8 mouse cellular contexts compared by ENCODE assay signal in the genomic region with DNA sequence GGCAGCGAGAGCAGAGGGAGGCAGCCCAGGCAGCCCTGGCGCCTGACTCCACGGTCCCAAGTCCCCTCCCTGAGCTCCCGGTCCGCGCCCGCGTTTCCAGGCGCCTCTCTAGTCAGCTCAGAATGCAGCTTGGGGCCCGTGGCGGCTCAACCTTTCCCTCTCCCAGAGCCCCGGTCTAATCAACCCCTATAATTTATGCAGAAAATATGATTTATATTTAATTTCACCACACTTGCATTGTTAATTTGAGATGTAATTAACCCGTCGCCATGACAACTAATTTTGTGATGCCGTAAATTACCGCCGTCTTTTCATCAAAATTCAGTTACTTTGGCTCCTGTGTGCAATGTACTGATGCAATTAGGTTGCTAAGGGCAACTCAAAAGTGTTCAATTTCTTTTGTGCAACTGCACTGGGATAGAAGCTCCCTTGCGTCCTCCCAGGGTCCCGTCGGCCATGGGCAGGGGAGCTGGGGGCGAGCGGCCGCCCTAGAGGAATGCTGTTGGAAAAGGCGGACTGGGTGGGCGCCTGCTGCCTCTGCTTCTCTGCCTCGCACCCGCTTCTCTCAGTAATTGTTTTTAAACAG. TPM values are rescaled to one million over a fixed set of nuclear protein-coding genes. Genes with fewer than 3 reads are reported as not detected.
A peak's percentile ranks its signal among the peaks of the same experiment; 100 is the strongest.
DNase-seq lines count a peak whose midpoint lies in the region; ATAC-seq and TF ChIP-seq lines count a peak whose summit lies in the region.

No protein-coding gene starts in this region.

- no peak for TF ChIP-seq POLR2A in heart, adult 2 months (IDR thresholded peaks at IDR 0.05; ENCODE audit: insufficient read depth, low read depth, low read length)
- no peak for TF ChIP-seq POLR2A in testis, adult 2 months (IDR thresholded peaks at IDR 0.05; ENCODE audit: control insufficient read depth, low read depth, low read length)

- peak overlapping the region; percentile 65 for H3K4me2 ChIP-seq in heart, embryonic 11.5 days
- H3K4me2 ChIP-seq in limb, embryonic 13.5 days (replicated peaks): peak overlapping the region; percentile 65

- peak overlapping the region; percentile 50; the same call in 1 of the 2 replicates for H3K9ac ChIP-seq in heart, embryonic 11.5 days (ENCODE audit: low read depth, low read length)
- H3K9ac ChIP-seq in heart, adult 2 months (ENCODE audit: low read depth, low read length): no peak overlapping the region
- peak overlapping the region; percentile 45; the same call in 1 of the 2 replicates for H3K9ac ChIP-seq in limb, embryonic 13.5 days

- peaks cover 18% of the 10 kb centered on the region for H3K27me3 ChIP-seq in heart, embryonic 11.5 days (ENCODE audit: control insufficient read depth, insufficient read depth, low read length)
- H3K27me3 ChIP-seq in heart, adult 2 months (ENCODE audit: control insufficient read depth, insufficient read depth, low read length): no peaks in the 10 kb centered on the region
- H3K27me3 ChIP-seq in testis, adult 2 months (ENCODE audit: control insufficient read depth, insufficient read depth, low read length): no peaks in the 10 kb centered on the region; the same call in 1 of the 2 replicates
- peaks cover 86% of the 10 kb centered on the region for H3K27me3 ChIP-seq in limb, embryonic 13.5 days

- no peaks in the 10 kb centered on the region for H3K79me2 ChIP-seq in heart, adult 2 months (replicated peaks; ENCODE audit: control insufficient read depth, insufficient read depth, low read length)

- no peak overlapping the region for H3K27ac ChIP-seq in heart, embryonic 11.5 days (ENCODE audit: low read depth, low read length)
- no peak overlapping the region for H3K27ac ChIP-seq in heart, adult 2 months
- no peak overlapping the region for H3K27ac ChIP-seq in testis, adult 2 months (ENCODE audit: control insufficient read depth, insufficient read depth, low read depth, low read length)
- H3K27ac ChIP-seq in limb, embryonic 13.5 days: no peak overlapping the region

- peak overlapping the region; percentile 34 for H3K4me3 ChIP-seq in heart, embryonic 11.5 days (ENCODE audit: low read depth, low read length)
- no peak overlapping the region for H3K4me3 ChIP-seq in heart, adult 2 months
- H3K4me3 ChIP-seq in testis, adult 2 months (ENCODE audit: control insufficient read depth, low read depth, low read length): peak overlapping the region; percentile 37
- H3K4me3 ChIP-seq in limb, embryonic 13.5 days: peak overlapping the region; percentile 36

- intact Hi-C loops in heart, adult 2 months (cut with DNase I): no loop called here

- 4% methylated on average over 27 of the region's 27 CpGs for WGBS in heart, embryonic 11.5 days (ENCODE audit: insufficient replicate concordance)
- 43% methylated on average over 27 of the region's 27 CpGs for whole genome bisulfite sequencing in heart, adult 2 months
- 2% methylated on average over 27 of the region's 27 CpGs for WGBS in limb, embryonic 13.5 days

- 0 out of 2 replicates have a peak, but pooled peaks have one; percentile 44 for ATAC-seq in heart, embryonic 11.5 days (replicated peaks; ENCODE audit: insufficient number of reproducible peaks, low FRiP score, low TSS enrichment)
- peak; percentile 35; the same call in 1 of the 2 replicates for ATAC-seq in limb, embryonic 13.5 days (ENCODE audit: low FRiP score, low read depth)
- no peak for ATAC-seq in CD4-positive, CD25-positive, alpha-beta regulatory T cell, adult 4 months

- no peak for TF ChIP-seq EP300 in heart, adult 2 months (IDR thresholded peaks at IDR 0.05; ENCODE audit: insufficient read depth, low read depth, low read length)

- TF ChIP-seq CTCF in heart, adult 2 months (IDR thresholded peaks at IDR 0.05): no peak
- no peak for TF ChIP-seq CTCF in testis, adult 2 months (IDR thresholded peaks at IDR 0.05; ENCODE audit: control insufficient read depth, insufficient read depth, insufficient replicate concordance, low read depth, low read length)

- no peak for DNase-seq in heart, adult 2 months
- no peak for DNase-seq in testis, postnatal 10 days (ENCODE audit: low spot score)
- no peak for DNase-seq in B cell, adult 2 months
- DNase-seq in thymus, postnatal 4 days: no peak

- H3K9me3 ChIP-seq in heart, embryonic 11.5 days (replicated peaks; ENCODE audit: control insufficient read depth, low read length): no peaks in the 10 kb centered on the region
- no peaks in the 10 kb centered on the region for H3K9me3 ChIP-seq in limb, embryonic 13.5 days

- peaks cover 35% of the 10 kb centered on the region for H3K4me1 ChIP-seq in heart, embryonic 11.5 days (ENCODE audit: control insufficient read depth, insufficient read depth, low read length)
- peaks cover 12% of the 10 kb centered on the region for H3K4me1 ChIP-seq in heart, adult 2 months (ENCODE audit: control insufficient read depth, insufficient read depth, low read length)
- peaks cover 2% of the 10 kb centered on the region for H3K4me1 ChIP-seq in testis, adult 2 months (ENCODE audit: control insufficient read depth, insufficient read depth, low read length)
- peaks cover 22% of the 10 kb centered on the region for H3K4me1 ChIP-seq in limb, embryonic 13.5 days

- H3K36me3 ChIP-seq in heart, embryonic 11.5 days (ENCODE audit: control insufficient read depth, insufficient read depth, low read length): no peaks in the 10 kb centered on the region
- H3K36me3 ChIP-seq in heart, adult 2 months (ENCODE audit: control insufficient read depth, insufficient read depth, low read length): no peaks in the 10 kb centered on the region
- H3K36me3 ChIP-seq in testis, adult 2 months (ENCODE audit: control insufficient read depth, insufficient read depth, low read length): no peaks in the 10 kb centered on the region
- no peaks in the 10 kb centered on the region for H3K36me3 ChIP-seq in limb, embryonic 13.5 days

RNA-seq across cellular contexts. Expression of a gene that starts 55.8 kb away (rescaled TPM):
- polyA plus RNA-seq in heart, embryonic 11.5 days (2014; fragmentation: Nextera tagmentation; extraction: Ambion mirVana): 15.1 and 19.9 TPM in 2 replicates
- 10 to 100 TPM; 42.5 to 47.0 TPM for total RNA-seq in heart, adult 2 months (2021)
- 21.2 and 22.4 TPM in 2 replicates for polyA plus RNA-seq in heart, adult 2 months (2012; rRNA removed)
- polyA plus RNA-seq in testis, adult 2 months (2012; rRNA removed): 8.5 and 9.8 TPM in 2 replicates
- 4.1 and 4.5 TPM in 2 replicates for polyA plus RNA-seq in limb, embryonic 13.5 days (2015; fragmentation: Nextera tagmentation; extraction: Ambion mirVana)
- 1 to 10 TPM; 1.0 to 1.9 TPM for polyA plus RNA-seq in CD4-positive, CD25-positive, alpha-beta regulatory T cell, adult 4 months (2017; shearing (Covaris generic))
